Mouse (Mus musculus): ENCODE results near the gene Mlx. TPM values are rescaled to one million over a fixed set of nuclear protein-coding genes. Genes with fewer than 3 reads are reported as not detected.
A peak's percentile ranks its signal among the peaks of the same experiment; 100 is the strongest.

Gene Mlx
- polyA plus RNA-seq, 1 experiment from 2014 or later = 43.6 TPM

DNA sequence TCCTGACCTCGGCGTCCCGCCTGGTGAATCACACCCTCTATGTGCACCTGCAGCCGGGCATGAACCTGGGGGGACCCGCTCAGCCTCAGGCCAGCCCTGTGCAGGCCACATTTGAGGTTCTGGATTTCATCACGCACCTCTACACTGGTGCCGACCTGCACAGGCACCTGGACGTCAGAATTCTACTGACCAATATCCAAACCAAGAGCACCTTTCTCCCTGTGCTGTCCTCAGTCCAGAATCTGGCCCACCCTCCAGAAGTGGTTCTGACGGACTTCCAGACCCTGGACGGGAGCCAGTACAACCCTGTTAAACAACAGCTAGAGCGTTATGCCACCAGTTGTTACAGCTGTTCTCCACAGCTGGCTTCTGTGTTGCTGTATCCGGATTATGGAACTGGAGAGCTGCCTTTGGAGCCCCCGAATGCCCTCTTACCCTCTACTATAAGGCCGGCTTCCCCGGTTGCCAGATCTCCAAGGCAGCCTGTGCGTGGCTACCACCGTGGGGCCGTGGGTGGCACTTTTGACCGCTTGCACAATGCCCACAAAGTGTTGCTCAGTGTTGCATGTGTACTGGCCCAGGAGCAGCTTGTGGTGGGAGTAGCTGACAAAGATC, 3.9 kb upstream of the Mlx start:
- DNase-seq (ENCODE audit: low spot score) = no peak
- peak overlapping the region; percentile 91 for H3K27ac ChIP-seq (ENCODE audit: low read depth)
- H3K4me3 ChIP-seq (ENCODE audit: low read depth, low read length) = peak overlapping the region; percentile 69
- H3K27me3 ChIP-seq (replicated peaks; ENCODE audit: control insufficient read depth, insufficient read depth, low read length) = peaks cover 33% of the 10 kb centered on the region
- ATAC-seq (replicated peaks; ENCODE audit: low FRiP score, low TSS enrichment, low read depth) = peak; percentile 12; the same call in 1 of the 2 replicates
- peak overlapping the region; percentile 87 for H3K4me2 ChIP-seq (ENCODE audit: low read length)
- H3K9me3 ChIP-seq (ENCODE audit: control insufficient read depth, low read length) = no peaks in the 10 kb centered on the region
- peak overlapping the region; percentile 77 for H3K9ac ChIP-seq (ENCODE audit: low read length)
- H3K36me3 ChIP-seq (ENCODE audit: control insufficient read depth, insufficient read depth, low read length) = peaks cover 12% of the 10 kb centered on the region; the same call in 1 of the 2 replicates
- WGBS = 31% methylated on average over 19 of the region's 19 CpGs
- peaks cover 33% of the 10 kb centered on the region for H3K4me1 ChIP-seq (replicated peaks; ENCODE audit: control insufficient read depth, insufficient read depth, low read length)

- 82% methylated on average over 14 of the region's 14 CpGs for WGBS
- peaks cover 35% of the 10 kb centered on the region for H3K4me1 ChIP-seq (replicated peaks; ENCODE audit: control insufficient read depth, insufficient read depth, low read length)
- DNase-seq (ENCODE audit: low spot score) = no peak
These were observed 2.8 kb upstream of the Mlx start for GRCm38 (mm10) chr11:101084246-101084645.

DNA sequence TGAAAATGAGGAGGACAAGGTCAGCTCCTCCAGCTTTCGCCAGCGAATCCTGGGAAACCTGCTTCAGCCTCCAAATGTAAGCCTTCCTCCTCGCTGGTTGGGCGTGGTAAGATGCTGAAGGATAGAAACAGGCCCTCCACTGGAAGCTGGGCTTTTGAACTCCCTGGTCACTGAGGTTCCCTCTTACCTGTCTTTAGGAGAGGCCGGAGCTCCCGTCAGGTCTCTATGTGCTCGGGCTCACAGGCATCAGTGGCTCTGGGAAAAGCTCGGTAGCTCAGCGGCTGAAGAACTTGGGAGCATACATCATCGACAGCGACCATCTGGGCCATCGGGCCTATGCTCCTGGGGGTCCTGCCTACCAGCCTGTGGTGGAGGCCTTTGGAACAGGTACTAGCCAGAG, 2.3 kb upstream of the Mlx start:
- H3K36me3 ChIP-seq (ENCODE audit: control insufficient read depth, insufficient read depth, low read length) = peaks cover 20% of the 10 kb centered on the region
- DNase-seq (ENCODE audit: low spot score) (no peak), ATAC-seq (replicated peaks; ENCODE audit: low FRiP score, low TSS enrichment, low read depth) (no peak)
- peaks cover 17% of the 10 kb centered on the region for H3K27me3 ChIP-seq (replicated peaks; ENCODE audit: control insufficient read depth, insufficient read depth, low read length)
- H3K27ac ChIP-seq (ENCODE audit: low read depth) = no peak overlapping the region
- no peak overlapping the region for H3K9ac ChIP-seq (ENCODE audit: low read length)
- no peak overlapping the region for H3K4me3 ChIP-seq (ENCODE audit: low read depth, low read length)
- 91% methylated on average over 12 of the region's 12 CpGs for WGBS
- no peaks in the 10 kb centered on the region for H3K9me3 ChIP-seq (ENCODE audit: control insufficient read depth, low read length)
- no peak overlapping the region for H3K4me2 ChIP-seq (ENCODE audit: low read length)
- peaks cover 31% of the 10 kb centered on the region for H3K4me1 ChIP-seq (replicated peaks; ENCODE audit: control insufficient read depth, insufficient read depth, low read length)

More at GRCm38 (mm10) chr11:101084246-101084645, 2.8 kb upstream of the Mlx start:
- peaks cover 14% of the 10 kb centered on the region; the same call in 1 of the 2 replicates for H3K36me3 ChIP-seq (ENCODE audit: control insufficient read depth, insufficient read depth, low read length)
- no peak overlapping the region for H3K9ac ChIP-seq (ENCODE audit: low read length)
- H3K4me2 ChIP-seq (ENCODE audit: low read length) = no peak overlapping the region
- H3K27me3 ChIP-seq (replicated peaks; ENCODE audit: control insufficient read depth, insufficient read depth, low read length) = peaks cover 22% of the 10 kb centered on the region
- ATAC-seq (replicated peaks; ENCODE audit: low FRiP score, low TSS enrichment, low read depth) = no peak
- H3K27ac ChIP-seq (ENCODE audit: low read depth) = no peak overlapping the region
- H3K9me3 ChIP-seq (ENCODE audit: control insufficient read depth, low read length) = no peaks in the 10 kb centered on the region
- H3K4me3 ChIP-seq (ENCODE audit: low read depth, low read length) = no peak overlapping the region

DNA sequence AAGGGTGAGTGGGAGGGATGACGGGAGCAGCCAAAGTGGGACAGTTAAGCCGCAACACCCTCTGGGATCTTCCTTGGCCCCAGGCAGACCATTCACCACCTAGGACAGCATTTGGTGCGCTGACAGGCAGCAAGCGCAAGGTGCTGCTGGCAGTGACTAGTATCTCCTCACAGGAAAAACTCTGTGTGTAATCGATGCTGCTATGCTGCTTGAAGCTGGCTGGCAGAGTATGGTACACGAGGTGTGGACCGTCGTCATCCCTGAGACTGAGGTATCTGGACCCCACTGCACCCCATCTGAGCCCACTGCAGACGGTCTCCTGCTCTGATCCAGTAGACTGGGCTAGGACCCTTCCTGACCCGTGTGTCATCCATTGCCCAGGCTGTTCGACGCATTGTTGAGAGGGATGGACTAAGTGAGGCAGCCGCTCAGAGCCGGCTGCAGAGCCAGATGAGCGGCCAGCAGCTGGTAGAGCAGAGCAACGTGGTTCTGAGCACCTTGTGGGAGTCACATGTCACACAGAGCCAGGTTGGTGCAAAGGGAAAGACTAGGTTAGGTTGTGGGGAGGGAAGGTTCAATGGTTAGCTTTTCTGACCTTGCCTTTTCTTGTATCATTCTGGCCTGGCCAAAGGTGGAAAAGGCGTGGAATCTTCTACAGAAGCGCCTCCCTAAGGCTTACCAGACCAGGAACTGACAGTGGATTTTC, 1.3 kb upstream of the Mlx start:
- Histone ChIP-seq H3K9ac (ENCODE audit: low read length) (no peak overlapping the region), H3K36me3 (ENCODE audit: control insufficient read depth, insufficient read depth, low read length) (peaks cover 29% of the 10 kb centered on the region), H3K4me2 (ENCODE audit: low read length) (0 out of 2 replicates have a peak overlapping the region, but pooled peaks have one; percentile 95), H3K9me3 (ENCODE audit: control insufficient read depth, low read length) (no peaks in the 10 kb centered on the region), H3K4me1 (replicated peaks; ENCODE audit: control insufficient read depth, insufficient read depth, low read length) (peaks cover 29% of the 10 kb centered on the region), H3K4me3 (ENCODE audit: low read depth, low read length) (no peak overlapping the region), H3K27me3 (replicated peaks; ENCODE audit: control insufficient read depth, insufficient read depth, low read length) (peaks cover 7% of the 10 kb centered on the region), H3K27ac (ENCODE audit: low read depth) (no peak overlapping the region)
- ATAC-seq (replicated peaks; ENCODE audit: low FRiP score, low TSS enrichment, low read depth) (no peak), DNase-seq (ENCODE audit: low spot score) (no peak)
- 92% methylated on average over 18 of the region's 18 CpGs for WGBS

DNA sequence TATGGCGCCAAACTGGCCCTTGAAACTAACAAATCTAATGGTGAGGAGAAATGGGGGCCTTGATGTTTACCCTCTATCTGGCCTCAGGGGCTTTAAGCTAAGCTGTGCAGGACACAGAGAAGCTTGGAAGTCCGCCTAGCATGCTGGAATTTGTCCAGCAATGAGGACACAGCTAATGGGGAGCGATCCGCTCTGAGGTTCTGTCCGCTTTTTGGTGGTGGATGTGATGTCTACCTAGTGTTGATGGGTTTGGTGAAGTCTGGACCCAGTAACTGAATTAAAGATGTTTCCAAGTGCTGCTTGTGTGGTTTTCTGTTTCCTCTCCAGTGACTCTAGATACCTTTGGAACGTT, 778 bp upstream of the Mlx start:
- peak overlapping the region; percentile 84; the same call in 1 of the 2 replicates for H3K4me3 ChIP-seq (ENCODE audit: low read depth, low read length)
- peaks cover 29% of the 10 kb centered on the region for H3K4me1 ChIP-seq (replicated peaks; ENCODE audit: control insufficient read depth, insufficient read depth, low read length)
- H3K9me3 ChIP-seq (ENCODE audit: control insufficient read depth, low read length) = no peaks in the 10 kb centered on the region
- H3K4me2 ChIP-seq (ENCODE audit: low read length) = peak overlapping the region; percentile 95
- 85% methylated on average over 6 of the region's 6 CpGs for WGBS
- DNase-seq (ENCODE audit: low spot score) (no peak), ATAC-seq (replicated peaks; ENCODE audit: low FRiP score, low TSS enrichment, low read depth) (no peak)
- peak overlapping the region; percentile 70 for H3K27ac ChIP-seq (ENCODE audit: low read depth)
- peak overlapping the region; percentile 74 for H3K9ac ChIP-seq (ENCODE audit: low read length)
- peaks cover 34% of the 10 kb centered on the region for H3K36me3 ChIP-seq (ENCODE audit: control insufficient read depth, insufficient read depth, low read length)
- H3K27me3 ChIP-seq (replicated peaks; ENCODE audit: control insufficient read depth, insufficient read depth, low read length) = peaks cover 2% of the 10 kb centered on the region; the same call in 1 of the 2 replicates

DNA sequence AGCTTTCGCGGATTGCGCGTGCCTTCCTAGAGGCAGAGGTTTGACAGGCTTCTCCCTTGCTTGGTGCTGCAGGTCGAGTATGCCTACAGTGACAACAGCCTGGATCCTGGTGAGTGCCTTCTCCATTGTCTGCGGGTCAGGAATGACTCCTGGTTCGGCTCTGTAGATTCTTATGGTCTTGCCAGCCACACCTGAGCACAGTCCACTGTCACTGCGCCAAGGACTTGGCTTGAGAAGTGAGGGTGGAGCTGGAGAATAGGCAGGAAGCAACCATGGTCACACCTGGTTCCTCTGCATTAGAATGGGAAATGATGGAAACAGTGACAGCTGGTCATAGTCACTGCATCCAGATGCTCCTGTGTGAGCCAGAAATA, 592 bp downstream of the Mlx start:
- Histone ChIP-seq H3K36me3 (ENCODE audit: control insufficient read depth, insufficient read depth, low read length) (peaks cover 48% of the 10 kb centered on the region), H3K4me3 (ENCODE audit: low read depth, low read length) (peak overlapping the region; percentile 84), H3K4me2 (ENCODE audit: low read length) (peak overlapping the region; percentile 95), H3K27me3 (replicated peaks; ENCODE audit: control insufficient read depth, insufficient read depth, low read length) (no peaks in the 10 kb centered on the region), H3K9ac (ENCODE audit: low read length) (peak overlapping the region; percentile 74), H3K27ac (ENCODE audit: low read depth) (peak overlapping the region; percentile 70), H3K4me1 (replicated peaks; ENCODE audit: control insufficient read depth, insufficient read depth, low read length) (peaks cover 29% of the 10 kb centered on the region), H3K9me3 (ENCODE audit: control insufficient read depth, low read length) (no peaks in the 10 kb centered on the region)
- peak; percentile 68 for DNase-seq (ENCODE audit: low spot score)
- 7% methylated on average over 8 of the region's 8 CpGs for WGBS
- no peak for ATAC-seq (replicated peaks; ENCODE audit: low FRiP score, low TSS enrichment, low read depth)

DNA sequence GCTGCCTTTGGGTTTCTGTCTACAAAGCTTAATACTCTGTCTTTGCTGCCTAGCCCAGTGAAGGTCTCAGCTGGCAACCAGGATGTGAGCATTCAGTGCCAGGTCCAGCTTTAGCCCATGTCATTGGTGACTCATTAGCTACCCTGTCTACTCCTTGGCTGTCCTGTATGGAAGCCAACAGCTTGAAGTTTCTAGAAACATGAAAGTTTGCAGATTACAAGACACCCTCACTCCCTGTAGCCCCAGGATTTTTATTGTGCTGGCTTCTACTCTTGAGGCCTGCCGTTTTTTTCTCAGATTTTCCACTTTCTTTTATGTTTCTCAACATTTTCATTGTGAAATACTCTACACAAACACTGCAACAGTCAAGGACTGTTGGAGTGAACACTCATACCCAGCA, 2.9 kb downstream of the Mlx start:
- H3K9ac ChIP-seq (ENCODE audit: low read length) = no peak overlapping the region
- DNase-seq (ENCODE audit: low spot score) (no peak), ATAC-seq (replicated peaks; ENCODE audit: low FRiP score, low TSS enrichment, low read depth) (no peak)
- no peaks in the 10 kb centered on the region for H3K9me3 ChIP-seq (ENCODE audit: control insufficient read depth, low read length)
- H3K4me3 ChIP-seq (ENCODE audit: low read depth, low read length) = no peak overlapping the region
- H3K4me1 ChIP-seq (replicated peaks; ENCODE audit: control insufficient read depth, insufficient read depth, low read length) = peaks cover 27% of the 10 kb centered on the region
- H3K36me3 ChIP-seq (ENCODE audit: control insufficient read depth, insufficient read depth, low read length) = peaks cover 59% of the 10 kb centered on the region
- H3K27ac ChIP-seq (ENCODE audit: low read depth) = no peak overlapping the region
- WGBS = 88% methylated on average over 1 of the region's 1 CpGs
- H3K27me3 ChIP-seq (replicated peaks; ENCODE audit: control insufficient read depth, insufficient read depth, low read length) = no peaks in the 10 kb centered on the region
- no peak overlapping the region for H3K4me2 ChIP-seq (ENCODE audit: low read length)

DNA sequence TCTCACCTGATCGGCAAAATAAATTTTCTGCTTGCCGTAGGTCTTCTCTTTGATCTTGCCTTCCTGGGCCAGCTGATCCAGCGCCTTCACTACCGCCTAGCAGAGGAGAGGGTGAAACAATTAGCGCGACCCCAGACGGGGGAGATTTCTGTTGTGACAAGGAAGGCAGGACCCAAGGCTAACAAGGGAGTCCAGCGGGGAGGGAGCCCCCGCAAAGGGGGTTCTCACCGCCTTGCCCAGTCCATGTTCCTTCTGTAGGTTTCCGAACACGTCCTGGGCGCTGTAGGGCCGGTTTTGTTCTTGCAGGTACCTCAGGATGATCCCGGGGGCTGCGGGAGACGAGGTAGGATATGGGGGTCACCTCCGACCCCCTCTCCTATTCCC, 7.8 kb downstream of the Mlx start:
- Histone ChIP-seq H3K36me3 (ENCODE audit: control insufficient read depth, insufficient read depth, low read length) (peaks cover 73% of the 10 kb centered on the region), H3K27me3 (replicated peaks; ENCODE audit: control insufficient read depth, insufficient read depth, low read length) (no peaks in the 10 kb centered on the region), H3K27ac (ENCODE audit: low read depth) (no peak overlapping the region), H3K4me3 (ENCODE audit: low read depth, low read length) (peak overlapping the region; percentile 98), H3K9me3 (ENCODE audit: control insufficient read depth, low read length) (no peaks in the 10 kb centered on the region), H3K4me1 (replicated peaks; ENCODE audit: control insufficient read depth, insufficient read depth, low read length) (peaks cover 7% of the 10 kb centered on the region), H3K4me2 (ENCODE audit: low read length) (peak overlapping the region; percentile 95), H3K9ac (ENCODE audit: low read length) (peak overlapping the region; percentile 72)
- ATAC-seq (replicated peaks; ENCODE audit: low FRiP score, low TSS enrichment, low read depth) (peak; percentile 21; the same call in 1 of the 2 replicates), DNase-seq (ENCODE audit: low spot score) (no peak)
- under 1% methylated on average over 18 of the region's 18 CpGs for WGBS
